In genomic region chr4:121197856-121198255, GRCm38 (mm10) we compare ENCODE assay signal across 23 mouse cellular contexts. TPM values are rescaled to one million over a fixed set of nuclear protein-coding genes. Genes with fewer than 3 reads are reported as not detected.
DNase-seq lines count a peak whose midpoint lies in the region; ATAC-seq and TF ChIP-seq lines count a peak whose summit lies in the region.
"Had no signal": no experiment of that assay in that cellular context is flagged by ENCODE, and none has a peak within 500 bp of the region (broad histone marks: within the 10 kb centered on the region; RNA-seq: fewer than 3 reads in every experiment).

No protein-coding gene starts in this region.

- H3K9ac ChIP-seq in kidney, postnatal 0 days (ENCODE audit: low read depth, low read length), result no peak overlapping the region
- no peak overlapping the region for H3K9ac ChIP-seq in forebrain, embryonic 14.5 days (ENCODE audit: low read length)
- H3K9ac ChIP-seq: embryonic facial prominence, embryonic 13.5 days; forebrain, embryonic 12.5 days; forebrain, postnatal 0 days; heart, embryonic 13.5 days; hindbrain, embryonic 15.5 days had no signal

- peak; percentile 7 for DNase-seq in kidney, postnatal 0 days (ENCODE audit: low spot score)
- DNase-seq in kidney, postnatal 4 days, result no peak
- DNase-seq in thymus, postnatal 4 days, result peak; percentile 29
- no peak for DNase-seq in thymus, postnatal 10 days (ENCODE audit: low spot score in 2 of 2)
- DNase-seq in retina, embryonic 14.5 days (ENCODE audit: low spot score), result peak; percentile 37
- DNase-seq in forebrain, embryonic 14.5 days (ENCODE audit: low spot score), result no peak
- DNase-seq: adrenal gland, postnatal 10 days; B cell, adult 2 months; cerebellum, adult 11-12 months; cerebellum, adult 9-10 months; cerebellum, postnatal 25 days; forebrain, postnatal 0 days; gastrocnemius, postnatal 10 days; heart, adult 2 months; heart, postnatal 36 days had no signal

- no peak for TF ChIP-seq CTCF in kidney, postnatal 0 days (IDR thresholded peaks at IDR 0.05; ENCODE audit: low read depth)

- H3K36me3 ChIP-seq in kidney, postnatal 0 days (ENCODE audit: insufficient read depth, low read length), result no peaks in the 10 kb centered on the region
- H3K36me3 ChIP-seq in forebrain, embryonic 14.5 days (ENCODE audit: control insufficient read depth, insufficient read depth, low read length), result 0 out of 2 replicates have a peak, but pooled peaks cover 3% of the 10 kb centered on the region
- H3K36me3 ChIP-seq: hindbrain, embryonic 15.5 days had no signal

- H3K4me1 ChIP-seq in kidney, postnatal 0 days (replicated peaks; ENCODE audit: insufficient read depth, low read length), result no peaks in the 10 kb centered on the region
- H3K4me1 ChIP-seq in forebrain, embryonic 14.5 days (ENCODE audit: control insufficient read depth, insufficient read depth, low read length), result no peaks in the 10 kb centered on the region
- H3K4me1 ChIP-seq: embryonic facial prominence, embryonic 13.5 days; forebrain, embryonic 12.5 days; hindbrain, embryonic 15.5 days had no signal

- no peaks in the 10 kb centered on the region for H3K27me3 ChIP-seq in kidney, postnatal 0 days (ENCODE audit: insufficient read depth, low read length)
- no peaks in the 10 kb centered on the region for H3K27me3 ChIP-seq in forebrain, embryonic 14.5 days (replicated peaks; ENCODE audit: control insufficient read depth, insufficient read depth, low read length)
- H3K27me3 ChIP-seq: embryonic facial prominence, embryonic 13.5 days; forebrain, embryonic 12.5 days; heart, embryonic 13.5 days; hindbrain, embryonic 15.5 days had no signal

- no peak overlapping the region for H3K27ac ChIP-seq in kidney, postnatal 0 days
- H3K27ac ChIP-seq in forebrain, embryonic 14.5 days (ENCODE audit: low read depth, low read length), result no peak overlapping the region
- H3K27ac ChIP-seq: embryonic facial prominence, embryonic 13.5 days; forebrain, embryonic 12.5 days; heart, adult 2 months; heart, embryonic 13.5 days; hindbrain, embryonic 15.5 days had no signal

- H3K4me3 ChIP-seq in kidney, postnatal 0 days (replicated peaks; ENCODE audit: low read depth, low read length), result no peak overlapping the region
- H3K4me3 ChIP-seq in forebrain, embryonic 14.5 days (ENCODE audit: low read depth, low read length), result no peak overlapping the region
- H3K4me3 ChIP-seq: embryonic facial prominence, embryonic 13.5 days; forebrain, embryonic 12.5 days; heart, adult 2 months; heart, embryonic 13.5 days; hindbrain, embryonic 15.5 days had no signal

- no peak overlapping the region for H3K4me2 ChIP-seq in kidney, postnatal 0 days (ENCODE audit: low read length)
- no peak overlapping the region for H3K4me2 ChIP-seq in forebrain, embryonic 14.5 days (ENCODE audit: low read length)
- H3K4me2 ChIP-seq: embryonic facial prominence, embryonic 13.5 days; forebrain, embryonic 12.5 days; heart, embryonic 13.5 days; hindbrain, embryonic 15.5 days had no signal

- ATAC-seq in kidney, postnatal 0 days (replicated peaks; ENCODE audit: low FRiP score, low read depth), result no peak
- ATAC-seq in forebrain, embryonic 14.5 days, result no peak
- ATAC-seq in granulocyte monocyte progenitor cell, adult 5-6 weeks (replicated peaks; ENCODE audit: poor library complexity, severe bottlenecking), result no peak
- ATAC-seq: CD4-positive, CD25-positive, alpha-beta regulatory T cell, adult 4 months; forebrain, postnatal 0 days; intestine, embryonic 16.5 days had no signal

- 67% methylated on average over 4 of the region's 4 CpGs for WGBS in kidney, postnatal 0 days
- 89% methylated on average over 4 of the region's 4 CpGs for WGBS in forebrain, embryonic 14.5 days

- no peaks in the 10 kb centered on the region for H3K9me3 ChIP-seq in kidney, postnatal 0 days (replicated peaks; ENCODE audit: low read length)
- no peaks in the 10 kb centered on the region for H3K9me3 ChIP-seq in forebrain, embryonic 14.5 days (replicated peaks; ENCODE audit: control insufficient read depth, low read length)
- H3K9me3 ChIP-seq: embryonic facial prominence, embryonic 13.5 days; forebrain, embryonic 12.5 days; G1E; heart, embryonic 13.5 days; hindbrain, embryonic 15.5 days had no signal

RNA-seq across cellular contexts. Expression of gene Rlf, which starts 17.0 kb away (rescaled TPM):
- polyA plus RNA-seq in kidney, postnatal 0 days (2015; fragmentation: Nextera tagmentation; extraction: Ambion mirVana), result 11.9 and 12.3 TPM in 2 replicates
- polyA plus RNA-seq in forebrain, embryonic 14.5 days (2014; fragmentation: Nextera tagmentation; extraction: Ambion mirVana), result 17.9 and 22.4 TPM in 2 replicates
- 9.4 and 11.3 TPM in 2 replicates for total RNA-seq in granulocyte monocyte progenitor cell, adult 5-6 weeks (2014; fragmentation: Nextera tagmentation)
- 23.1 and 23.7 TPM in 2 replicates for total RNA-seq in granulocyte monocyte progenitor cell, adult 5-6 weeks (2017)

Comparison
In these comparisons a context has a peak if more than half of its experiments do, and no peak if none do; other contexts are left out.
1. DNase-seq: peak in kidney, postnatal 0 days (single experiment), thymus, postnatal 4 days (single experiment) and retina, embryonic 14.5 days (single experiment); none in kidney, postnatal 4 days (0 of 2), thymus, postnatal 10 days (0 of 2) and forebrain, embryonic 14.5 days (single experiment).